Mouse (Mus musculus): ENCODE measurements around the gene Wnt5b.

GRCm38 (mm10) chr6:119565451-119566379 is 21.6 kb upstream of the Wnt5b start:
- TF ChIP-seq EP300 (optimal IDR thresholded peaks at IDR 0.05) (no peak), CTCF (IDR thresholded peaks at IDR 0.05; ENCODE audit: low read depth) (no peak)
